Mouse (Mus musculus): ENCODE data around the gene Ascl3.

Gene Ascl3

DNA sequence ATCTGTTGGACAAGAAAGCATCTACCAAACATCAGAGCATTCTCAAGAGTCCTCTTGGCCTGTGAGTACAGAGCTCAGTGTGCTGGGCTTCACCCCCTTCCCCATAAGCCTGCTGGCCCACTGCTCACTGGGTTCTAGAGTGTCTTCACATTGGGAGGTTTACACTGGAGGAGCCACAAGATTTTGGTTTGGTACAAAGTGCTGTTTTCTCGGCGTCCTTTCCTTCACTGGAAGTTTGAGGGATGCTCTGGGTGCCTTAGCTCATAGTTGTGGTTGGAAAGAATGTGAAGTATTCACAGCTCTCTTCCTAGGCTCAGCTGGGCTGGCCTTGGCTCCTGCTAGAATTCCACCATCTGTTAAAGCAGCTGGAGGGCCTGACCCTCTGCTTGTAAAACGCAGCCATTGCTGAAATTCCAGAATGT, 22.6 kb downstream of the Ascl3 start:
- DNase-seq = peak; percentile 54 to 74

DNA sequence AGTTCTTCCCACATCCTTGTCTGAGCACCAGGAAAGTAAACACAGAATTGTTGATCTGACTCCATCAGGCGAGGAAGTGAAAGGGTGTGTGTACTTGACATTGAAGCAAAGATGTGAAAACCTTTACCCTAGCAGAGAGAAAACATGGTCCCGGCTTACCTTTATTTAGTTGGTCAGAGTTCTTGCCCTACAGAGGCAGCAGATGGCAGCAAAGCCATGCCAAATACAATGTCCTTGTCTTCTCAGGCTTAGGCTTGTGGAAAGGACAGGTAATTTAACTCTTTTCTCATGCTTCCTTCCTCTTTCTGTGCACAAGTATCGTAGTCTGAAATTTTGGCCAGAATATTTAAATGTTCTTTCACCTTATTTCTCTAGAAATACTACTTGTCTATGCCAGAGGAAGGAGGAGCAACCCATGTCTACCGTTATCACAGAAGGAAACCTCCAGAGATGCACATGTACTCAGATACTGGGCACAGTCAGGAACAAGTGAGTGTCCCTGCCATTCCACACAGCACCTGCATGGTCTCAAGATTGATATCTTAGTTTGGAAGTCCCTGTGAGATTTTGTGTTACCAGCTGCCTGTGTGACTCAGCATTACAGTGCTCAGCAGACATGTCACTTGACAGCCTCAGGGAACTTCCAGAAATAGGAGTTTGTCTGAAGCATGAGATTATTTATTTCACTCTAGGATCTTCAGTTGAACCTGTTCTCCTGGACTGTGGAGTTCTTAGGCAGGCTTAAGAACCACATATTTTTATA, 24.3 kb downstream of the Ascl3 start:
- peak; percentile 66 to 69 for DNase-seq

DNA sequence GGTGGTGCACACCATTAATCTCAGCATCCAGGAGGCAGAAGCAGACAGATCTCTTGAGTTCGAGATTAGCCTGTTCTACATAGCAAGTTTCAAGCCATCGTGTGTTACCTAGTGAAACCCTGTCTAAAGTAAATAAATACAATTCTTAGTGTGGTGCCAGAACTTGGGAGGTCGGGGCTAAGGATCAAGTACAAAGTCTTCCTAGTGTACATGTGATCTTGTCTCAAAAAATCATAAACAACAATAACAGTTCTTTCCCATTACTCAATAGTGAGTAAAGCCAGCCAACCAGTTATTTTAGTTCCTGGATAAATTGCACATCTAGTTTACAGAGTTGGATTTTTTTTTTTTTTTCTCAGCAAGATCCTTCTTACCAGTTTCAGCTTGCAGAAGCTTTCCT, 27.1 kb downstream of the Ascl3 start:
- DNase-seq = no peak

DNA sequence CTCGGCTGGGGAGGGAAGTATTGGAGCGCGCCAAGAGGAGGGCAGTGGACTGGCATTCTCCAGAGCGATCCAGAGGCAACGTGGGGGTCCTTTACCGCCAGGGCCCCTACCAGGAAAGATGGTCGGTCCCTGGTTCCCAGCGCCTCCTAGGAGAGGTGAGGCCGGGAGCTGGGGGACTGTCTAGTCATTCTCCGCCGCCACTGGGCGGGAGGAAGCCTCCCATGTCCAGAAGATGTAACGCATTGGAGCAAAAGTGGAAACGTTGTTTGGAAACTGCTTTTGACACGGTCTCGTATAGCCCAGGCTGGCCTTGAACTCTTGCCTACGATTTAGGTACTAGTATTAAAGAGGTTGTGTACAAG, 27.5 kb downstream of the Ascl3 start:
- DNase-seq = no peak

DNA sequence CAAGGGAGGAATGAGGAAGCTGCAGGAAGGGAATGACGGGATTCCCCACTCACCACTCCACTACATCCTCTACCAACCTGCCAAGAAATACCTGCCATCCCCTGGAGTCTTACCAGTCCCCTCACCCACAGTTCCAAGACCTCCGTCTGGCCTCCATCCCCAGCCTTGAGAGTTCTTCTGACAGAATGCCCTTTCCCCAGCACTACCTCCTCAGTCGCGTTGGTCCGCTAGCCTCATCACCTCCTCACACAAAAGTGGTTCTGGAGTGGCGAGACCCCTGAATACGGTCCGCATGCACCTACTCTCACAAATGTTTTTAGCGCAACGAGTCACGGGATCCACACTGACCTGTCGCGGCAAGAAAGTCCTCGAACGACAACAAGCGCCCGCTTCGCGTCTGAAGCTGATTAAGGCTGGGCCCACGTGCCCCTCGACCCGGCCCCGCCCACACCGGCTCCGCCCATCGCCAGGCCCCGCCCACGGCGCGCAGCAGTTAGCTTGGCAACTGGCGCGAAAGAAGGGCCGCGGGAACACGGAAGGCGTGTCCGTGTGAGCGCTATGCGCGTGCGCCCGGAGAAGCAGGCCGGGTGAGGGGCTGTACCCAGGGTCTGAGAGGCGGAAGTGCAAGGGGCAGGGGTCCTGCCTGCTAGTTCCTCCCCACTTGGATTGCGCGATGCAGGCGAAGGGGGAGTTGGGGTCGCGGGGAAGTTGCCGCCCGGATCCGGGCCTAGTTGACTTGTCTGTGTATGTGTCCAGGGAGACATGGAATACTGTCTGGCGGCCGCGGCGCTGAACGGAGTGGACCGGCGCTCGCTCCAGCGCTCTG, 28.1 kb downstream of the Ascl3 start, which contains the start of the genes St5 and Akip1:
Gene St5, minus strand, starts transcription at position 416 of the 826 bp plus-strand sequence.
Gene Akip1, plus strand, starts transcription at position 501 of the 826 bp plus-strand sequence.
- DNase-seq = peak; percentile 97

DNA sequence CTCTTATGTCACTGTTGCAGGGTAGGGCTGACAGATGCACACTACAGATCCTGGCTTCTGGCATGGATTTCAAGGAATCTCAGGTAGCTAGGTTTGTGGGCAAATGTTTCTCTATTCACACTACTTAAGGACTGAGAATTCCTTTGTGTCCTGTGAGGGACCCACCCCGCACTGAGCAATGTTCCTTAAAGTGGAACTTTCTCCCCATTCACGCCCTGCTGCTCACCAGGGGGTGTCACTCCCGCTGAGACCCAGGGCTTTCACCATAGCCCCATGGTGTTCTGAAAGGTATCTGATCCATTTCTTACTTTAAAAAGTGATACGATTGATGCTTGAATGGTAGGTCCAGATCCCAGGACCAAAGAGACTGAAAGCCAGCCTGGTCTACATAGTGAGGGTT, 28.8 kb downstream of the Ascl3 start:
- no peak for DNase-seq

DNA sequence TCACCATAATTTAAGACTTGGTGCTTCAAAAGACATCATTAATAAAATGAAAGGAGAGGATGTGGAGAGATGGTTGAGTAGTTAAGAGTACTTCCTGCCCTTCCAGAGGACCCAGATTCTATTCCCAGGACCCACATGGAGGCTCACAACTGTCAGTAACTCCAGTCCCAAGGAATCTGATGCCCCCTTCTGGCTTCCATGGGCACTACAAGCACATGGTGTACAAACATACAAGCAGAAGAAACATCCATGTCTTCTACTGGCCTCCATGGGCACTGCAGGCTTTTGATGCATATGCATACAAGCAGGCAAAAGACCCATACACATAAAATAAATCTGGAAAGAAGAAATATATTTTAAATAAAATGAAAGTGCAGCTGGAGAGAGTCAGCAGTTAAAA, 31.3 kb downstream of the Ascl3 start:
- DNase-seq = no peak

DNA sequence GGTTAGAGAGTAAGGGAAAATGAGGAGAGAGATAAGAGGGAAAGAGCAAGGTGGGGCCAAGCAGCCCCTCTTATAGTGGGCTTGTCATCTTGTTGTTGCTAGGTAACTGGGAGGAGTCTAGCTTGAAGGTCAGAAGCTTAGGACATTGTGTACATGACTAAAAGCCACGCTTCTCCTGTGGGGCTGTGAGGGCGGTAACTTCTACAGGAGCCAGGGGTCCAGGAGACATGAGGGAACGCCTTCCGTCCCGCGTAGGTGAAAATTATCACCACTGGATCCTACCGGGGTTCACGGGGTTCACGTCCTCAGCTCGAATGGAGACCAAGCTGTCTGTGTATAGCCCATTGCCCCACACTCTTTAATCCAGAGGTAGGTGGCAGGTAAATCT, 36.2 kb downstream of the Ascl3 start:
- no peak for DNase-seq

DNA sequence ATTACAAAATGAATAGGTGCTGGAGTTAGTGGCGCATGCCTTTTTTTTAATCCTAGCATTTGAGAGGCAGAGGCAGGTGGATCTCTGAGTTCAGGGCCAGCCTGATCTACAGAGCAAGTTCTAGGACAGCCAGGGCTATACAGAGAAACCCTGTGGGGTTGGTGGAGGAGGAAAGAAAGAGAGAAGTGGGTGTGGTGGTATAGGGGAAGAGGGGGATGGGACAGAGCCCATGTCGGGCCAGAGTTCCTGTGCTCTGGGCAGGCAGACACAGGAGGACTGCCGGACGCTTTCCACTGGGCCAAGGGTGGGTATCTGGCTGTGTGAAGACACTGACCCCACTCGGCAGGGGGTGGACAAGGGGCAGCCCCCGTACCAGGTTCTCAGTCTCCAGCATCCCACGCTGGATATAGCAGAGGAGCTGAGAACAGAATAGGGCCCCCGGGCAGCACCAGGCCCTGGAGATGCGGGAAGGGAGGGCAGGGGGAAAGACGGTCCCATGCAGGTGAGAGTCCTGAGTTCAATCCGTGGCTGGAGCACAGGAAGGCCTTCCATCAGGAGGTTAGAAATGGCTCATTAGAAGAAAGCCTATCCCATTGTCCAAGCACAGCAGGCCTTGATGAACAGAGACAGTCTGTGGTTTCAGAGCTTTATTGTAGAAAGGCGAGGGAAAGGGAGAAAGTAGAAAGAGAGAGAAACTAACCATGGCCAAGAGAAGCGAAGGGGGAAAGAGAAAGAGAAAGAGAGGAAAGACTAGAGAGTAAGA, 36.8 kb downstream of the Ascl3 start:
- no peak for DNase-seq

DNA sequence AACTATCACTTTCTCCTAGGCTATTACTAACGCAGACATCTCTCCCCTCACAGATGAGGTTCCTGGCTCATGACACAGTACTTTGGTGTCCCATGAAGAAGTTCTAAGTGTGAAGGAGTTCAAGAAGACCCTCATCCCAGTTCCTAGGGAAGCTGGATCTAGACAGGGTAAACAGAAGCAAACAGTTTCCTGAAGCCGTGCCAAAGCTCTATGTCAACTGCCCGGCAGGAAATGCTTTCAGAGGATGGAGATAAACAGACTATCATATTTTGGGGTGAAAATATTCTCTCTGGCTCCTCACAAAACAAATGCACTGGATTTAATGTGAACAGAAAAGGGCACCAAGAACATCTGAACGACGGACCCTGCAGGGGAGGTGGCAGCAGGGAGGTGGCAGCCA, 40.6 kb downstream of the Ascl3 start:
- DNase-seq = peak in 1 of 2 experiments; percentile 73

DNA sequence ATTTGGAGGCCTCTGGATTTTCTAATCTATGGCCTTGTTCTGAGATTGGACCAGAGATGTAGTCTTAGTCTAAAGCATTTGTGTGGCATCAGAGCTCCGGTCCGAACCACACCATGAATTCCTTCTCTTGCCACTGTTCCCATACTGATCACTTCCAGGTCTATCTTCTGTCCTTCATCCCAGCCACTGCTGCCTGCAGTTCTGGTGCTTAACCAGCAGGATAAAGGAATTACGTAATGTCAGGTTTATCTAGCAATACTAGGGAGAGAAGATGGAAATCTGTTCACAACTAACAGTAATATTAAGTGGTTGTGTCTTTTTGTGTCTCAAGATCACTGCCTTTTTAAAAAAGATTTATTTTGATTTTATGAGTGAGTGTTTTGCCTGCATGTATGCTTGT, 41.4 kb downstream of the Ascl3 start:
- DNase-seq = no peak

DNA sequence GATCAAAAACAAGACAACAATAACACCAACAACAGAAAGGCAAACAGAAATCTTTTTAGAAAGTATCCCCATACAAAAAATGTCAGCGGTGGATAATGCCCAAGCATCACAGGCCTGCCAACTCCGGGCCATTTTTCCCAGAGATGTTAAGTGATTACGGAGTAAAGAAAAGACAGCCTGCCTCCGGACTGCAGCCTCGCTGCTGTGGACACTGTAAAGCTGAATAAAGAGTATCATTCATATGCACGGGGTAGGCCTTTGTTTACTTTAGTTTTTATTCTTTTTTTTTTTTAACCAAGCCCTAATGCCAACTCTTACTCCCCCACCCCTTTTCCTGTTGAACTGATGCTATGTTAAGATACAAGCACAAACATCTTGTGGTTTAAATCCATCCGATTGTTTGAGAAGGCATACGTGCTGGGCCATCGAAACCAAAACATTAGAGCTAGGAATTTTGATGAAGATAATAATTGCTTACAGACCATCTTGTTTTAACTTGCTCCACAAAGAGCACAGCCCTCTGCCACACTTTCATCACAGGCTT, 44.9 kb downstream of the Ascl3 start:
- DNase-seq = no peak

DNA sequence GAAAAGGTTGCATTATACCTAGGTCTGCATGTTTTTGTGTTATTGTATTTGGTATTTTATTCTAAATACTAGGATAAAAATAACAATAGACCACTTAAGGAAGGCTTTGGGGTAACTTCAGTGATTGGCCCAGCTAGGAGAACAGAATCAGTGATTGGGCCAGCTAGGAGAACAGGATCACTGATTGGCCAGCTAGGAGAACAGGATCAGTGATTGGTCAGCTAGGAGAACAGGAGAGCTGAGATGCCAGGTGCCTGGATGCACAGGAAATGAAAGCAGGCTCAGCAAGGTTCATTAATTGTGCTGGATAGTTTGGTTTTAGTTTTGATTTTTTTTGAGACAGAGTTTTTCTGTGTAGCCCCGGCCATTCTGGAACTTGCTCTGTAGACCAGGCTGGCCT, 50.6 kb downstream of the Ascl3 start:
- no peak for DNase-seq

DNA sequence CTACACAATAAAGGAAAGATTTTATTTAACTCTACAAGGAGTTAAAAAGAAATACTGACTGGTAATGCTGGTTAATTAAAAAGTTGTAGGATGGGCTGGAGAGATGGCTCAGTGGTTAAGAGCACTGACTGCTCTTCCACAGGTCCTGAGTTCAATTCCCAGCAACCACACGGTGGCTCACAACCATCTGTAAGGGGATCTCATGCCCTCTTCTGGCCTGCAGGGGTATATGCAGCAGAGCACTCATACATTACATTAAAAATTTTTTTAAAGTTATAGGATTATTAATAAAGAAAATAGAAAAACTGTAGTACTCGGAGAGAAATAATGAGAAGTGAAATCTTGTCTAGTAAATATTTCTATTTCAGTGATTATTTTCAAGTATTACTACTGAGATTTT, 51.2 kb downstream of the Ascl3 start:
- no peak for DNase-seq
